Mouse (Mus musculus): Measurements from ENCODE around the gene Fndc3b.

DNA sequence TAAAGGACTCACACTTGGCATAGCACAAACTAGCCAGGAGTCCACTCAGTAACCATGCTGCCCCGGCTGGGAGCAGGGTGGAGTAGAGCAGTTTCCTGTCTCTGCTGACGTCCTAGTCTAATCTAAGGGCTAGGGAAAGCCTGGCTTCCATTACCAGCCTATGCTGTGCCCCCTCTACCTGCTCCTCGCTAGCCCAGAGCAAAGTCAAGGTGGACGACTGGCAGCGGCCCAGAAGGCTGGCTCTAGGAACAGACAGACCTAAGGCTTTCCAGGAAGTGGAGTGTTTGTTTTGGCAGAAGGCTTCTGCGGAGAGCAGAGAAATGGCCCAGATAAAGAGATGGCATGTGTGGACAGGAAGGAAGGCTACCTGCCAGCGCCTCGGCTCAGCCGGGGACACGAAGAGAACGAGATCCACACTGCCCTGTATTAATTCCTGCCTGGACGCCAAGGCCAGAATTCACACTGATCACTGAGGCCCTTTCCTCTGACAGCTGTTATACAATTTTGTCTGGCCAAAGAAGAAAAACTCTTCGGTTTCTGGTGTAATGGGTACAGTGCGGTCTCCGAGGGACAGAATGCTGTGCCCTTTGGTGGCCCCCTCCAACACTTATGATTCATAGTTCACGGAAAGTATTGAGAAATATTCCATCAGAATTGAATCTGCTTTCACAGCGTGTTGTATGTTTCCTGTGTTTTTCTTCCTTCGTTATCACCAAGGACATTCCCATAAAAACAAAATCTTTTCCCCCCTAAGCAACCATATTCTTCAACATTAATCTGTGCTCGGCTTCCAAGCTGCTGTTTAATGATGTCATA, 94.5 kb downstream of the Fndc3b start:
- TF ChIP-seq CTCF (IDR thresholded peaks at IDR 0.05; ENCODE audit: low read depth), result no peak
- no peak for TF ChIP-seq EP300 (optimal IDR thresholded peaks at IDR 0.05)
